Mouse (Mus musculus) spleen, adult 2 months (tissue): ENCODE results near the gene Ercc8. TPM values are rescaled to one million over a fixed set of nuclear protein-coding genes. Genes with fewer than 3 reads are reported as not detected.
A peak's percentile ranks its signal among the peaks of the same experiment; 100 is the strongest.

ENCODE experiments used
- DNase-seq, 2 experiments: peaks; one replicate each; pipeline versions ENCODE4 v3.0.0 to v3.0.0-alpha.2; 2012 to 2021; ENCODE audit warnings: low spot score in 2 of 2, low read depth in 1 of 2
- H3K27ac ChIP-seq: fragments of 200-500 bp; 2 replicates; pipeline ENCODE4 v1.5.1; 2012; ENCODE audit warnings: low read length, inconsistent platforms; ENCODE audit not compliant: insufficient read depth
- H3K27me3 ChIP-seq: fragments of 200-500 bp; 2 replicates; pipeline ENCODE4 v1.6.1; 2012; ENCODE audit warnings: mild to moderate bottlenecking, moderate library complexity, low read length, inconsistent platforms; ENCODE audit not compliant: control insufficient read depth, insufficient read depth
- H3K36me3 ChIP-seq: fragments of 200-500 bp; 2 replicates; pipeline ENCODE4 v1.6.1; 2012; ENCODE audit warnings: mild to moderate bottlenecking, low read length, inconsistent platforms; ENCODE audit not compliant: control insufficient read depth, insufficient read depth
- H3K4me1 ChIP-seq: fragments of 200-500 bp; 2 replicates; pipeline ENCODE4 v1.6.1; 2011; ENCODE audit warnings: inconsistent platforms; ENCODE audit not compliant: control insufficient read depth, insufficient read depth, insufficient read length
- H3K4me3 ChIP-seq: fragments of 200-500 bp; 2 replicates; pipeline ENCODE4 v1.5.1; 2011; ENCODE audit warnings: mild to moderate bottlenecking, inconsistent platforms; ENCODE audit not compliant: insufficient read depth, insufficient read length; ENCODE audit errors: extremely low read depth
- CTCF ChIP-seq: fragments of 200-500 bp; IDR thresholded peaks from 2 replicates; pipeline ENCODE4 v1.5.1; 2011; ENCODE audit warnings: mild to moderate bottlenecking, inconsistent platforms; ENCODE audit not compliant: insufficient read depth, insufficient read length, insufficient replicate concordance; ENCODE audit errors: extremely low read depth
- POLR2A ChIP-seq: fragments of 200-500 bp; IDR thresholded peaks from 2 replicates; pipeline ENCODE4 v1.6.1; 2011; ENCODE audit warnings: low read depth, low read length, inconsistent platforms
- WGBS: fragments of 180-500 bp; shearing (Covaris S2); methylation state at CpG from one replicate; pipeline ENCODE4 v1.1.7; 2018; 5-methylcytosine and 5-hydroxymethylcytosine counted together
- polyA plus RNA-seq: library from polyadenylated mRNA; depleted of rRNA; stranded (reverse); fragments of >200 nt; gene quantifications from 2 replicates; pipeline ENCODE4 v1.2.3, GENCODE M21; 2012

Ercc8 gene
- polyA plus RNA-seq, 1 experiment = 5.7 TPM

GRCm38 (mm10) chr13:108191074-108191720, 32.7 kb downstream of the Ercc8 start:
- H3K4me3 ChIP-seq = no peak overlapping the region
- peak; percentile 11 to 25 for DNase-seq
- H3K27ac ChIP-seq = no peak overlapping the region
- peaks cover 14% of the 10 kb centered on the region for H3K36me3 ChIP-seq
- no peaks in the 10 kb centered on the region for H3K4me1 ChIP-seq
- H3K27me3 ChIP-seq = no peaks in the 10 kb centered on the region
- TF ChIP-seq CTCF (peak; percentile 51; the same call in 1 of the 2 replicates), POLR2A (no peak)
- WGBS = 42% methylated on average over 11 of the region's 11 CpGs

GRCm38 (mm10) chr13:108195474-108195873, 36.9 kb downstream of the Ercc8 start:
- TF ChIP-seq POLR2A = no peak
- TF ChIP-seq CTCF = no peak
- no peak for DNase-seq
- Histone ChIP-seq H3K4me3 (no peak overlapping the region), H3K27me3 (no peaks in the 10 kb centered on the region), H3K27ac (no peak overlapping the region), H3K36me3 (peaks cover 6% of the 10 kb centered on the region; the same call in 1 of the 2 replicates), H3K4me1 (no peaks in the 10 kb centered on the region)
- 87% methylated on average over 6 of the region's 6 CpGs for WGBS

DNA sequence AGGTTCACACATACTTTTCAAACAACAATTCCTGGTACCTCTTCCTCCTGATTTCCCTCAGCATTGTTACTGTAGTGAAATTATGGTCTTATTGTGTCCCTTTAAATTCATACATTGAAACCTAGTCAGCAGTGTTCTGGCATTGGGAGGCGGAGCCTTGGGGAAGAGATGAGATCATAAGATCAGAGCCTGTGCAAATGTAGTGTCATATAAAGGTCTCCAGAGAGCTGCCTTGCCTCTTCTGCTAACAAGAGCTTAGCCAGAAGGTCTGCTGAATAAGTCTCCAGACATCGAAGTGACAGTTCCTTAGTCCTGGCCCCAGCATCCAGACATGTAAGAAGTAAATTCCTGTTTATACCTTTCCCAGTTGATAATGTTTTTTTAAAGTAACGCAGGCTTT, 46.3 kb downstream of the Ercc8 start:
- Histone ChIP-seq H3K36me3 (no peaks in the 10 kb centered on the region), H3K4me1 (no peaks in the 10 kb centered on the region), H3K4me3 (no peak overlapping the region), H3K27ac (no peak overlapping the region), H3K27me3 (no peaks in the 10 kb centered on the region)
- WGBS = 89% methylated on average over 3 of the region's 3 CpGs
- TF ChIP-seq POLR2A (no peak), CTCF (no peak)
- DNase-seq = no peak

- 94% methylated on average over 2 of the region's 2 CpGs for WGBS
- H3K27me3 ChIP-seq = no peaks in the 10 kb centered on the region
- no peak for DNase-seq
- TF ChIP-seq CTCF = no peak
- TF ChIP-seq POLR2A = no peak
- no peak overlapping the region for H3K27ac ChIP-seq
- no peak overlapping the region for H3K4me3 ChIP-seq
- H3K36me3 ChIP-seq = no peaks in the 10 kb centered on the region
- H3K4me1 ChIP-seq = no peaks in the 10 kb centered on the region
Measured at GRCm38 (mm10) chr13:108207447-108207846, 48.9 kb downstream of the Ercc8 start.

DNA sequence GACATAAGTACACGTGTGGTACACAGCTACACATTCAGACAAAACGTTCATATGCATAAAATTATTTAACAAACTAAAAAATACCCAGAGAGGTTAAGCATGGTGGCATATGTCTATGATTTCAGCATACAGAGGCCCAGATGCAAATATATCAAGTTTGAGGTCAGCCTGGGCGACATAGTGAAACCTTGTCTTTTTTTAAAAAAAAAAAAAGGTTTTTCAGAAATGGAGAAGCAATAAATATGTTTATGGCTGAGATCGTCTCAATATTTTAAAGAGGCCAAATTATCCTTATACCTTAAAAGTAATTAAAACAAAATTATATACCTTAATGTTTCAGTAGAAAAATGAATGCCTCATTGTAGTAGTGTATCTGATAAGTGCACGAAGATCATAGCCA, 49.6 kb downstream of the Ercc8 start:
- Histone ChIP-seq H3K4me1 (no peaks in the 10 kb centered on the region), H3K36me3 (no peaks in the 10 kb centered on the region), H3K27me3 (no peaks in the 10 kb centered on the region), H3K27ac (no peak overlapping the region), H3K4me3 (no peak overlapping the region)
- DNase-seq = no peak
- TF ChIP-seq CTCF (no peak), POLR2A (no peak)
- 80% methylated on average over 5 of the region's 5 CpGs for WGBS

DNA sequence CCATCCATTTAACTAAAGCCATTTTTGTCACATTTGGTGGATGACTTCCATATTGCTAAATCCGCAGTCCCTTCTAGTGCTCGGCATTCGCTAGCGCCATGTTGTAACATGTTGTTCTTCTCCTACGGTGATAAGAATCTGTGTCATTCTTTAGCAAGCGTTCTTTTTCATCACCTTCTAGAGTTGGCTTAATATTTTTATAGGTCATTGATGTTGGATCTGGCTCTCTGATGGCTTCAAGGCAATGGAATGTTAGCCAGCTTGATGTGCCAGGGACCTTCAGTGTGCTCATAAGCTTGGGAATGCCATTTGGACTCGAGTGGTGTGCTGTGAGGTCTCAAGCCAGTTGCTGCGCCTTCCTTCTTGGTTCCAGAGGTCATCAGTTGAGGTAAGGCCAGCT, 52.4 kb downstream of the Ercc8 start:
- no peaks in the 10 kb centered on the region for H3K36me3 ChIP-seq
- no peak for TF ChIP-seq CTCF
- no peak for TF ChIP-seq POLR2A
- peaks cover 7% of the 10 kb centered on the region for H3K4me1 ChIP-seq
- no peak for DNase-seq
- H3K4me3 ChIP-seq = no peak overlapping the region
- no peak overlapping the region for H3K27ac ChIP-seq
- 91% methylated on average over 8 of the region's 8 CpGs for WGBS
- peaks cover 11% of the 10 kb centered on the region for H3K27me3 ChIP-seq

DNA sequence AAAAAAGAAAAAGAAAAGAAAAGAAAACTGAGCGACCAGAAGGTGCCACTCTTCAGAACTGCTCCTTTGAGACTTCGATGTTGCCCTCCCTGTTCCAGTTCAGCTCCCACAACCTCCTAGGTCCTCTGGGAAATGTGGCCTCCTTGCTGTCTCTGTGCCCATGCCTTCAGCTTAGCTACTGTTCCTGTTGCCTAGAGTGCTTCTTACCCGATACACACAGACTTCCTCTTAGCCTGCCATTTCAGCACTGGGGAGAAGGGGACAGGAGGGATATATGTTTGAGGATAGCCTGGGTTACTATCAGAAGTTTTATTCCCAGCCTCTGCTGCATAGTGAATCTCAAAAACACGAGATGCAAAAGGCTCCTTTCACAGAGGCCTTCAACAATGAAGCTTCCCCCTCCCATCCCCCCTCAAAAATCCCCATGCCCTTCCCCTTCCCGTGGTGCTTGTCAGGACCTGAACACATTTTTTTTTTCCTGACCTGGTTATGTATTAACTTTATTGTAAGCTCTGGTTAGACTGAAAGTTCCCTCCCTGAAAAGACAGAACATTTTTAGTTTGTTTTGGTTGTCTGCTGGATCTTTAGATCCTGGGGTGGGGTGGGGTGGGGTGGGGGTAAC, 54.0 kb downstream of the Ercc8 start:
- WGBS = 27% methylated on average over 5 of the region's 5 CpGs
- no peak overlapping the region for H3K27ac ChIP-seq
- TF ChIP-seq POLR2A = no peak

More for the DNA sequence above, 54.0 kb downstream of the Ercc8 start:
- no peak for DNase-seq
- Histone ChIP-seq H3K4me1 (peaks cover 7% of the 10 kb centered on the region), H3K4me3 (no peak overlapping the region), H3K36me3 (no peaks in the 10 kb centered on the region), H3K27me3 (peaks cover 11% of the 10 kb centered on the region)
